Mouse (Mus musculus) neural tube, embryonic 11.5 days (tissue): ENCODE data around the gene Bri3bp. TPM values are rescaled to one million over a fixed set of nuclear protein-coding genes. Genes with fewer than 3 reads are reported as not detected.
A peak's percentile ranks its signal among the peaks of the same experiment; 100 is the strongest.

Experiments used
- ATAC-seq: fragments of 200-750 bp; cut with Nextera tagmentation; 2 replicates; pipeline ENCODE4 v1.8.0; 2017; ENCODE audit warnings: moderate number of reproducible peaks, mild to moderate bottlenecking, moderate TSS enrichment, moderate library complexity; ENCODE audit not compliant: insufficient read depth, low FRiP score, low TSS enrichment
- DNase-seq: peaks from one replicate; pipeline ENCODE4 v3.0.0-alpha.2; 2015; ENCODE audit warnings: low spot score
- H3K27ac ChIP-seq: fragments of 300-500 bp; sonication (generic); 2 replicates; pipeline ENCODE4 v1.5.1; 2014; ENCODE audit warnings: low read depth, mild to moderate bottlenecking, low read length
- H3K27me3 ChIP-seq: fragments of 300-500 bp; sonication (generic); 2 replicates; pipeline ENCODE4 v1.6.1; 2014; ENCODE audit warnings: mild to moderate bottlenecking, low read length, mixed read lengths; ENCODE audit not compliant: control insufficient read depth, insufficient read depth
- H3K36me3 ChIP-seq: fragments of 300-500 bp; sonication (generic); 2 replicates; pipeline ENCODE4 v1.6.1; 2014; ENCODE audit warnings: mild to moderate bottlenecking, low read length, moderate library complexity, mixed read lengths; ENCODE audit not compliant: control insufficient read depth, insufficient read depth
- H3K4me1 ChIP-seq: fragments of 300-500 bp; sonication (generic); 2 replicates; pipeline ENCODE4 v1.6.1; 2014; ENCODE audit warnings: low read length, mixed read lengths; ENCODE audit not compliant: control insufficient read depth, insufficient read depth
- H3K4me2 ChIP-seq: fragments of 300-500 bp; sonication (generic); 2 replicates; pipeline ENCODE4 v1.6.1; 2014; ENCODE audit warnings: low read depth, mild to moderate bottlenecking, moderate library complexity
- H3K4me3 ChIP-seq: fragments of 300-500 bp; sonication (generic); 2 replicates; pipeline ENCODE4 v1.5.1; 2014; ENCODE audit warnings: low read depth, low read length
- H3K9ac ChIP-seq: fragments of 300-500 bp; sonication (generic); 2 replicates; pipeline ENCODE4 v1.6.1; 2014; ENCODE audit warnings: mild to moderate bottlenecking, low read length
- H3K9me3 ChIP-seq: fragments of 300-500 bp; sonication (generic); 2 replicates; pipeline ENCODE4 v1.6.1; 2016; ENCODE audit warnings: low read length; ENCODE audit not compliant: control insufficient read depth
- WGBS: fragments of 180-500 bp; shearing (Covaris S2); extraction: QIAGEN DNeasy Blood & Tissue Kit; methylation state at CpG from one replicate; pipeline ENCODE4 v1.1.7; 2014; 5-methylcytosine and 5-hydroxymethylcytosine counted together
- polyA plus RNA-seq: library from polyadenylated mRNA; unstranded; fragments of >200 nt; fragmentation: Nextera tagmentation; extraction: Ambion mirVana; gene quantifications from 2 replicates; pipeline ENCODE4 v1.2.1, GENCODE M21; 2014

Gene Bri3bp
- polyA plus RNA-seq, 1 experiment from 2014 or later: 38.0 TPM

DNA sequence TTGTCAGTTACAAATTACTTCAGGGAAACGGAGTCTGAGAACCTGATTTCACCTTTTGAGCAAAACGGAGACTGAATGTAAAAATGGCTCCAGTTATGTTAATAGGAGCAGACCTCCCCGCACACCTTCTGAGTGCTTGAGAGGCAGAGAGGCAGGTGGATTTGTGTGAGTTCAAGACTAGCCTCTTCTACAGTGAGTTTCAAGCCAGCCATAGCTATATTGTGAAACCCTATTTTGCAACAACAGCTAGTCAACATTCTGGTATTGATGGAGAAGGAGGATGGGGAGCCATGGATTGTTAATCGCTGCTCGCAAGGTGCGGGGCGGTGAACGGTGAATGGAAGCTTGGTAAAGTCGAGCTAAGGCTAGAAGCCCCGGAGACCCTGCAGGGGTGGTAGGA is 38.9 kb upstream of the Bri3bp start:
- Histone ChIP-seq H3K36me3 (no peaks in the 10 kb centered on the region), H3K4me2 (no peak overlapping the region), H3K27me3 (no peaks in the 10 kb centered on the region), H3K4me1 (peaks cover 3% of the 10 kb centered on the region; the same call in 1 of the 2 replicates), H3K9ac (no peak overlapping the region), H3K9me3 (no peaks in the 10 kb centered on the region), H3K27ac (no peak overlapping the region), H3K4me3 (no peak overlapping the region)
- ATAC-seq (no peak), DNase-seq (no peak)
- 51% methylated on average over 10 of the region's 10 CpGs for WGBS

DNA sequence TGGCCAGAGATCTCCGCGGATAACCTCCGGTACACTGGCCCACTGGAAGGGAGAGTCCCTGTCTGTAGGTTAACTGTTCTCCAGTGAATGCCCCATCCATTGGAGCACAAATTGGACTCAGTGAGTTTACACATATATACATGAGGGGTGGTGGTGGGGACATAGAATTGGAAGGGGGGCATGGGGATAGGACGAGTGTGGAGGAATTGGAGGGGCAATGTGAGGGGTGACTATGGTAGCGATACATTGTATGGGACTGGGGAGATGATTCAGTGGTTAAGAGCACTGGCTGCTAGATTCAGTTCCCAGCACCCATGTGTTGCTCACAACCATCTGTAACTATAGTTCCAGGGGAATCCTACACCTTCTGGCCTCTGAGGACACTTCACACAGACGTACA is 38.4 kb upstream of the Bri3bp start:
- no peak overlapping the region for H3K4me3 ChIP-seq
- no peaks in the 10 kb centered on the region for H3K9me3 ChIP-seq
- peaks cover 3% of the 10 kb centered on the region; the same call in 1 of the 2 replicates for H3K4me1 ChIP-seq
- WGBS: 45% methylated on average over 6 of the region's 6 CpGs
- no peak for ATAC-seq
- H3K36me3 ChIP-seq: no peaks in the 10 kb centered on the region
- H3K9ac ChIP-seq: no peak overlapping the region
- H3K27ac ChIP-seq: no peak overlapping the region
- DNase-seq: no peak
- H3K4me2 ChIP-seq: no peak overlapping the region
- H3K27me3 ChIP-seq: no peaks in the 10 kb centered on the region

DNA sequence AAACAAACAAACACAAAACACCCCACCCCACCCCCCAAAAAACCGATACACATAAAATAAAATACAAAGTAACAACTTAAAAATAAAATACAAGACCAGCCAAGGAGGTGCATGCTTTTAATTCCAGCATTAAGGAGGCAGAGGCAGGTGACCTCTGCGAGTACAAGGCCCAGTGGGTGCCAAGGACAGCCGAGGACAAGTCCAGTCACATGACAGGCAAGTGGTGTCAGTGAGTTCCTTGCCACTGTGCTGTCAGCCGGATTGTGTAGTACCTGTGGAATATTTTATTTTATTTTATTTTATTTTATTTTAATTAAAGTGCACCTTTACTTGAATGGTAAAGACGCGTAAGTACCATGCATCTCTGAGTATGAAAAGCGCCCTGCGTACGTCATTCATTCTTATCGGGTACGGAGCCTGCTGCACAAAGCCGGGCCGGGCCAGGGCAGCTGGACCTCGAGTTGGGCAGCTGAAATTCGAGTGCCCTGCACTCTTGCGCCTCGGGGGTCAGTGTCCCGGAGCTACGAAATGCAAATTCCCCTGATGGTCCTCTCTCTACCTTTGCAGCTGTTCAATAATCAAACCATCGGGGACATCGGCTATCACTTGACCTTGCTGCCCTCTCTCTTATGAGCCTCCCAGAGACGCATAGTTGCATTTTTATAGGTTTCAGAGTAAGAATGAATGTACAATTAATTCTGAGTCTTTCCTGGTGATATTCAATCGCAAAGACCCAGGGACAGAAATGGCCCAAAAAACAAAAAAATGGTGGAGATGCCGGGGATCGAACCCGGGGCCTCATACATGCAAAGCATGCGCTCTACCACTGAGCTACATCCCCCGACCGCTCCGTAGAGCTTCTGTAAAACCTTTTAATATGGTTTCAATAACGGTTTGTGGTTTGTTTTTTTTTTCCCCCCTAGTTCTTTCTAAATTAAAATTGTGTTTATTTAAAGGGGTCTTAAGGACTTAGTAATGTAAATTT is 37.6 kb upstream of the Bri3bp start:
- Histone ChIP-seq H3K36me3 (no peaks in the 10 kb centered on the region), H3K9me3 (no peaks in the 10 kb centered on the region), H3K27me3 (no peaks in the 10 kb centered on the region), H3K4me2 (peak overlapping the region; percentile 45), H3K9ac (no peak overlapping the region), H3K27ac (no peak overlapping the region), H3K4me1 (peaks cover 3% of the 10 kb centered on the region; the same call in 1 of the 2 replicates), H3K4me3 (peak overlapping the region; percentile 28)
- WGBS: 16% methylated on average over 31 of the region's 31 CpGs
- no peak for ATAC-seq
- DNase-seq: peak; percentile 80

DNA sequence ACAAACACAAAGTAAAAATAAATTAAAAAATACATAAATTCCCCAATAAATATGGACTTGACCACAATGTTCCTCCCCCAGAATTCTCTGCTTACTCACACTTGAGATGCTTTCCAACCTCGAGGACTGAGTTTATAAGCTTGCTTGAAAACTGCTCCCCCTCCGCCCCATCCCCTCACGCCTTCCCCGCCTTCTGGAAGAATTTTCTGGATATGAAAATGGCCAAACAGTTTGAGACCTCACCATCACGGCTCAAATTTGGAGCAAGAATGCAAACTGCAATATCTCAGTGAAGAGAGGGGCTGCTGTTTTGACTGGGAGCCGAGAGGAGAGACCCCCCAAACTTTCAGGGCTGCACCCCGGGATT is 36.8 kb upstream of the Bri3bp start:
- ATAC-seq (no peak), DNase-seq (no peak)
- Histone ChIP-seq H3K27me3 (no peaks in the 10 kb centered on the region), H3K4me2 (peak overlapping the region; percentile 66), H3K9ac (peak overlapping the region; percentile 53), H3K4me1 (peaks cover 3% of the 10 kb centered on the region; the same call in 1 of the 2 replicates), H3K4me3 (peak overlapping the region; percentile 51), H3K27ac (peak overlapping the region; percentile 23; the same call in 1 of the 2 replicates), H3K9me3 (no peaks in the 10 kb centered on the region), H3K36me3 (no peaks in the 10 kb centered on the region)
- 3% methylated on average over 7 of the region's 7 CpGs for WGBS

DNA sequence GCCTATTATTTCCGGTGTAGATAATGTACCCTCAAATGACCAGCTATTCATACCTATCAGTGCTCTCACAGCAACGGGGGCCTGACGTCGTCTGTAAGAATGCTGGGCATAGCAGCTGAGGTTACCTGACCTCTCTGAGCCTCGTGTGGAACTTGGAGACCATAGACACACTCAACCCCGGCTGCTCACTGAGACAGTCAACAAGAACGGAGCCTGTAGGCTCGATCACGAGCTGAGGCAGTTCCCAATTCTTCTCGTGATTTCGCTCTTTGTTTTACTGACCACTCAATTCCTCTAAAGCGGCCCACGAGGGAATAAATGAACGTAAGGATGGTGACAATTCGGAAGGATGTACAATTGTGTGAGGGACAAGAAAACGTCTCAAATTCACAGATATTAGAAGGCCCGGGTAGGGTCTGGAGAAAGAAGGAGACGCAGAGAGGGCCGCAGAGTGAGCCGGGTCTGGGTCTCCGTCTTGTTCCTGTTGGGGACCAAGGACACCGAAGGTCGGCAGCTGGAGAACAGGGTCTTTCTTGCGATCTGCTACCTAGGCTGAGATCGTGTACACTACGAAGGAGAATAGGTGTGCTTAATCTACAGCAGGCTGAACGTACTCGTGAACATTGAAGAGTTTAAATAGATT is 36.3 kb upstream of the Bri3bp start:
- Histone ChIP-seq H3K27ac (peak overlapping the region; percentile 23; the same call in 1 of the 2 replicates), H3K4me3 (peak overlapping the region; percentile 51), H3K27me3 (no peaks in the 10 kb centered on the region), H3K9ac (peak overlapping the region; percentile 53), H3K4me2 (peak overlapping the region; percentile 66), H3K36me3 (no peaks in the 10 kb centered on the region), H3K4me1 (peaks cover 3% of the 10 kb centered on the region; the same call in 1 of the 2 replicates), H3K9me3 (no peaks in the 10 kb centered on the region)
- ATAC-seq (peak; percentile 51), DNase-seq (peak; percentile 82)
- WGBS: under 1% methylated on average over 28 of the region's 28 CpGs

DNA sequence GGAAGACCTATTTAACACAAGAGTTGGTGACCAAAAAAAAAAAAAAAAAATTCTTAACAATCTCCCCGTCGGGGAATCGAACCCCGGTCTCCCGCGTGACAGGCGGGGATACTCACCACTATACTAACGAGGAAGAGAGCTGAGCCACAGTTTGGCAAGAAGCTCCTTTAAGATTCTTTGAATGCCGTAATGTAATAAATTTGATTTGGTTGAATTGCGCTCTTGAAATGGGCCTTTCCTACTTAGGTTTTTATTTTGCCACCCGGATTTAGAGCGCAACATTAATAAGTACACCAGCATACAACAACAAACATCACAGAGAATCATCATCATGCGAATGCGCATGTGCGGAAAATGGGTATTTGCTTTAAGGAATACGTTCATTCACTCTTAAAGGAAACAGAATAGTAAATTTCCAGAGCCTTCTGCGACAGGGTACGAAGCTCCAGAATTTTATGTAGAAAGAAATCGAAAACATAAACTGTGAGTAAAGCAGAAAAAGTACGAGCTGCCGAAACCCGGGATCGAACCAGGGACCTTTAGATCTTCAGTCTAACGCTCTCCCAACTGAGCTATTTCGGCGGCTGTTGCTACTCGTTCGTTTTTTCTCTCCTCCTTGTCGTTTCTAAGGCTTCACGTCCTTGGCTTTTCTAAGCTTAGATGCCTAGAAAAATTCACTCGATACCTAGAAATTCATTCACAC is 35.7 kb upstream of the Bri3bp start:
- H3K4me1 ChIP-seq: peaks cover 3% of the 10 kb centered on the region; the same call in 1 of the 2 replicates
- WGBS: under 1% methylated on average over 31 of the region's 31 CpGs
- ATAC-seq (peak; percentile 57), DNase-seq (peak; percentile 90)
- H3K27me3 ChIP-seq: no peaks in the 10 kb centered on the region
- peak overlapping the region; percentile 78 for H3K4me2 ChIP-seq
- H3K9me3 ChIP-seq: no peaks in the 10 kb centered on the region
- H3K27ac ChIP-seq: 0 out of 2 replicates have a peak overlapping the region, but pooled peaks have one; percentile 23
- H3K36me3 ChIP-seq: no peaks in the 10 kb centered on the region
- H3K9ac ChIP-seq: peak overlapping the region; percentile 56
- peak overlapping the region; percentile 51 for H3K4me3 ChIP-seq

DNA sequence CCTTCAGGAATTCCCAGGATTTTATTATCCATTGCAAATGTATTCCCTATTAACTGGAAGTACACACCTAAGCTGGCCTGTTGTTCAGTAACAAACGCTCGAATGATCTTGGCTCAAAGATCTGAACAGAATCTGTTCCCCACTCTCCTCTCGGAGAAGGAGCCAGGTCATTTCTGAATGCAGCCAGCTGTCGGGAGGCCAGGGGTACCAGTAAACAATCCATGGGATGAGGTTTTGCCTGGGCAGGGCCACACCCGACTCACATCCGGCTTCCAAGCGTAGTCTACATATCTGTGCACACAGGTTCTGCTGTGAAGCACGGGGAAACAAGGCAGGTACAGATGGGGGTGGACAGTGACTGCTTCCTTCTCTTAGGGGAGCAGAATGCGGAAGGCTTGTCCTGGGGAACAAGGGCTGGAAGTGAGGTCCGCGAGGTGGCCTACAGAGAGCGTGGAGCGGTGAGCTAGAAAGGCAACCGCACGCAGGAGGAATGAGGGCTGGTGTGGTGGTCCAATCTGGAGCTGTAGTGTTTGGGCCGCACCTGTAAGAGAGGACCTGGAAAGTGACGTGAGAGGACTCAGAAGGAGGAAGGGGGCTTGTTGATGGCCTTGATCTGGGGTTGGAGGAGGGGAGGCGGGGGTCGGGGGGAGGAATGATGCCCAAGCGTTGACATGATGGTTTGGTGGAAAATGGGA is 34.9 kb upstream of the Bri3bp start:
- WGBS: 2% methylated on average over 20 of the region's 20 CpGs
- H3K9me3 ChIP-seq: no peaks in the 10 kb centered on the region
- no peak for DNase-seq
- H3K36me3 ChIP-seq: no peaks in the 10 kb centered on the region
- no peaks in the 10 kb centered on the region for H3K27me3 ChIP-seq
- H3K4me1 ChIP-seq: peaks cover 3% of the 10 kb centered on the region; the same call in 1 of the 2 replicates
- peak overlapping the region; percentile 49 for H3K27ac ChIP-seq
- ATAC-seq: no peak
- peak overlapping the region; percentile 78 for H3K4me2 ChIP-seq
- H3K9ac ChIP-seq: peak overlapping the region; percentile 56
- peak overlapping the region; percentile 51 for H3K4me3 ChIP-seq
